Mouse (Mus musculus) heart, adult 2 months (tissue): ENCODE data around the gene Btbd9. TPM values are rescaled to one million over a fixed set of nuclear protein-coding genes. Genes with fewer than 3 reads are reported as not detected.

Experiments used
- DNase-seq, 2 experiments: peaks; one replicate each; pipeline ENCODE4 v3.0.0; 2021
- H3K27ac ChIP-seq: fragments of 200-600 bp; 2 replicates; pipeline ENCODE4 v1.8.1; 2022
- H3K27me3 ChIP-seq: fragments of 200-500 bp; 2 replicates; pipeline ENCODE4 v1.6.1; 2012; ENCODE audit warnings: mild to moderate bottlenecking, low read length, inconsistent platforms, mixed read lengths; ENCODE audit not compliant: control insufficient read depth, insufficient read depth
- H3K36me3 ChIP-seq: fragments of 200-500 bp; 2 replicates; pipeline ENCODE4 v1.6.1; 2012; ENCODE audit warnings: low read length, inconsistent platforms; ENCODE audit not compliant: control insufficient read depth, insufficient read depth
- H3K4me1 ChIP-seq: fragments of 200-500 bp; 2 replicates; pipeline ENCODE4 v1.6.1; 2011; ENCODE audit warnings: low read length; ENCODE audit not compliant: control insufficient read depth, insufficient read depth
- H3K4me3 ChIP-seq: fragments of 200-600 bp; 2 replicates; pipeline ENCODE4 v1.8.1; 2022
- H3K79me2 ChIP-seq: fragments of 200-500 bp; replicated peaks from 2 replicates; pipeline ENCODE4 v1.6.1; 2012; ENCODE audit warnings: mild to moderate bottlenecking, inconsistent platforms, low read length, moderate library complexity, mixed read lengths; ENCODE audit not compliant: control insufficient read depth, insufficient read depth
- H3K9ac ChIP-seq: fragments of 200-500 bp; 2 replicates; pipeline ENCODE4 v1.6.1; 2012; ENCODE audit warnings: low read depth, mild to moderate bottlenecking, control low read depth, inconsistent platforms, low read length, mixed read lengths
- CTCF ChIP-seq: fragments of 200-600 bp; IDR thresholded peaks from 2 replicates; pipeline ENCODE4 v1.8.1; 2022; ENCODE audit warnings: antibody characterized with exemption, mild to moderate bottlenecking, moderate library complexity
- EP300 ChIP-seq: fragments of 200-500 bp; IDR thresholded peaks from 2 replicates; pipeline ENCODE4 v1.6.1; 2011; ENCODE audit warnings: low read depth, low read length, control low read depth; ENCODE audit not compliant: insufficient read depth
- POLR2A ChIP-seq: fragments of 200-500 bp; IDR thresholded peaks from 2 replicates; pipeline ENCODE4 v1.6.1; 2011; ENCODE audit warnings: mild to moderate bottlenecking, low read depth, low read length, control low read depth; ENCODE audit not compliant: insufficient read depth
- WGBS: fragments of 180-500 bp; shearing (Covaris S2); methylation state at CpG from one replicate; pipeline ENCODE4 v1.1.7; 2018; 5-methylcytosine and 5-hydroxymethylcytosine counted together
- intact Hi-C: fragments of 180-260 bp; cut with DNase I; formaldehyde crosslinking; loops from one replicate; pipeline ENCODE4 v1.15.1; 2025
- polyA plus RNA-seq: library from polyadenylated mRNA; depleted of rRNA; stranded (reverse); fragments of >200 nt; gene quantifications from 2 replicates; pipeline ENCODE4 v1.2.3, GENCODE M21; 2012
- total RNA-seq, 2 experiments: library from RNA; stranded (reverse); gene quantifications; 2 replicates each; pipeline ENCODE4 v1.2.3; 2021

The Btbd9 gene
- total and polyA plus RNA-seq, 3 experiments = 8.1 to 22.0 (median 20.9) TPM

DNA sequence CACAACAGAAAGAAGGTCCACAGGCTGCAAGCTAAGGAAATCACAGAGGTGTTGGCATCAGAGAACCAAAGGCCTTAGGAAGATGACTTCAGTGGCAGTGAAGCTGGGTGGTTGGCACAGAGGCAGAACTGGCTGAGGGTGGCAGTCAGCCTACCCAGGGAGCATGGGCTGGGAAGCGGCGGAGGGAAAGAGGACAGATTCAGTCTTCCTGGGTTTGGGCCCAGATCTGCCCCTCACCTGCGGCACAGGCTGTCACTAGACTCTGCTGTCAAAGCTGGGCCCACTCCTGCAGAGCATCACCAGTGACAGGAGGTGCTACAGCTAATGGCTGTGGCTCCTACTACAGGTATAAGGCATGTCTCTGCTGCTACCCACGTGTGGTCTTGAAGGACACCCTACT lies 333.6 kb downstream of the Btbd9 start:
- TF ChIP-seq EP300 (no peak), CTCF (no peak), POLR2A (no peak)
- Histone ChIP-seq H3K27ac (no peak overlapping the region; the same call in 1 of the 2 replicates), H3K27me3 (no peaks in the 10 kb centered on the region), H3K4me1 (peaks cover 6% of the 10 kb centered on the region), H3K36me3 (no peaks in the 10 kb centered on the region), H3K4me3 (no peak overlapping the region), H3K9ac (no peak overlapping the region), H3K79me2 (no peaks in the 10 kb centered on the region)
- DNase-seq = no peak
- intact Hi-C loops = no loop called here
- 97% methylated on average over 4 of the region's 4 CpGs for whole genome bisulfite sequencing

DNA sequence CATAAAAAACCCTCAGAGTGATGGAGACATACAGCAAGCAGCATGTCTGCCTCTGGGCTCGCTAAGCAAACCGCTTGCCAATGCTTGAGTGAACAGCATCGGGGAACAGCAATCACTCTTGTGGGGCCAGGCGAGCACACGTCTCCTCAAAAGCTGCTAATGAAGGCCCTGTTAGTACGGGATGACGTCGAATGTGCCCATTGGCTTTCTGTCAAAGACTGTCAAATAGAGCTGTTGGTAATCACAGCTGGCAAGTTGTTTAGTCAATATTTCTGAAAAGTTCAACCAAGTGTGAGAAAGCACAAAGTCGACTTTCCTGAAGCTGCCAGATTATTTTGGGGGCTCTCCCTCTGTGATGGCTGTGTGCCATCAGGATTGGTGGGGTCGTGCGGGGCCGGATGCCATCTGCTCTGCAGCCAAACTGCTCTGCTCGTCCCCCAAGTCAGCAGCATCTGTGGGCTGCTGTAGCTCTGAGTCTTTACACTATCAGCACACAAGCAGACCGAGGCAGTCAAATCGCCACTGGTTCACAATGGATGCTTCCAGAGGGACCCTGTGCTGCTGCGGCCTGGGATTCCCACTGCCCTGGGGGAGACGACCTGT lies 334.5 kb downstream of the Btbd9 start:
- WGBS = 81% methylated on average over 17 of the region's 17 CpGs
- no peaks in the 10 kb centered on the region for H3K79me2 ChIP-seq
- no peak for TF ChIP-seq EP300
- TF ChIP-seq CTCF = no peak
- TF ChIP-seq POLR2A = no peak
- no peaks in the 10 kb centered on the region for H3K36me3 ChIP-seq
- no peak overlapping the region for H3K4me3 ChIP-seq
- intact Hi-C loops = no loop called here
- no peak for DNase-seq
- H3K27me3 ChIP-seq = no peaks in the 10 kb centered on the region
- no peak overlapping the region for H3K27ac ChIP-seq
- no peak overlapping the region for H3K9ac ChIP-seq
- H3K4me1 ChIP-seq = peaks cover 6% of the 10 kb centered on the region

DNA sequence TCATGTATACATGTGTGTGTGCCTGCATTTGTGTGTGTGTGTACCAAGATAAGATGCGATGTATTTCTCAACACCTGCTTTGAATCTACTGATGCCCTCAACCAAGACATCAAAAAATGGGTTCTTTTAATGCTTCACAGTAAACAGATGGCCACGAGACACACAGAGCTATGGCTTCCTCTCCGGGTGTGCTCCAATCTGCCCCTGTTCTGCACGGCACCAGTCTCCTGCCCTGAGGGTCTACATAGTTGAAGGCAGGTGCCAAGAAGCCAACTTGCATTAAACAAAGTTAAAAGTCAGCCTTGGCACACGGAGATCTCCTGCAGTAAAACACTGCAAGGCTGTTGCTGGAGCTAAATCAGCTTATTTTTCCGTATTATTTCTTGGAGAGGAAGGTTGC lies 335.2 kb downstream of the Btbd9 start:
- WGBS = 92% methylated on average over 6 of the region's 6 CpGs
- H3K79me2 ChIP-seq = no peaks in the 10 kb centered on the region
- H3K4me3 ChIP-seq = no peak overlapping the region
- no peaks in the 10 kb centered on the region for H3K36me3 ChIP-seq
- H3K27me3 ChIP-seq = no peaks in the 10 kb centered on the region
- no peak overlapping the region for H3K9ac ChIP-seq
- no peak overlapping the region for H3K27ac ChIP-seq
- no peak for DNase-seq
- intact Hi-C loops = no loop called here
- H3K4me1 ChIP-seq = peaks cover 6% of the 10 kb centered on the region
- TF ChIP-seq POLR2A = no peak
- TF ChIP-seq EP300 = no peak
- no peak for TF ChIP-seq CTCF

DNA sequence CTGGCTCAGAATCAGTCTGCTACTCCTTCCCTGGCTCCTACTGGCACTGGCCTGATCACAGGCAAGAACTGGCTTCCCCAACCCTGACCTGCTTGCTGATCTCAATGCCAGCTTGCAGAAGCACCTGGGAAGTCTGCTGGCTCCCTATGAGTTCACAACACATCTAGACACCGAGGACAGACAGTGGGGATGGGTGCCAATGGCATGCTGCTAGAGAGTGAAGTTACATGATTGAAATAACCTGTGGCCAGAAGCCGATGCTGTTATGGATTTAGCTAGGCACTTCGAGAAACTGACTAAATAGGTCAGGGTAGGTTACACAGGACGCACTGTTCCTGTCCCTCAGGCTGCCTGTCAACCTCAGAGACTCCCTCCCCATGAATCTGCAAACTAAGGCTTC lies 335.6 kb downstream of the Btbd9 start:
- no peak overlapping the region for H3K9ac ChIP-seq

GRCm38 (mm10) chr17:30239458-30239857 lies 336.8 kb downstream of the Btbd9 start:
- Histone ChIP-seq H3K4me3 (no peak overlapping the region), H3K36me3 (no peaks in the 10 kb centered on the region), H3K27ac (no peak overlapping the region), H3K79me2 (no peaks in the 10 kb centered on the region), H3K4me1 (peaks cover 4% of the 10 kb centered on the region), H3K9ac (no peak overlapping the region), H3K27me3 (no peaks in the 10 kb centered on the region)
- TF ChIP-seq CTCF = no peak
- intact Hi-C loops = no loop called here
- DNase-seq = no peak
- WGBS = 53% methylated on average over 5 of the region's 5 CpGs

More for the DNA sequence above, 335.6 kb downstream of the Btbd9 start:
- TF ChIP-seq EP300 = no peak
- no peak for TF ChIP-seq POLR2A
- TF ChIP-seq CTCF = no peak
- H3K36me3 ChIP-seq = no peaks in the 10 kb centered on the region
- no peak overlapping the region for H3K27ac ChIP-seq
- H3K4me1 ChIP-seq = peaks cover 6% of the 10 kb centered on the region
- WGBS = 68% methylated on average over 4 of the region's 4 CpGs
- no peaks in the 10 kb centered on the region for H3K27me3 ChIP-seq
- DNase-seq = no peak
- H3K4me3 ChIP-seq = no peak overlapping the region
- no peaks in the 10 kb centered on the region for H3K79me2 ChIP-seq
- intact Hi-C loops = no loop called here

- no peaks in the 10 kb centered on the region for H3K79me2 ChIP-seq
- WGBS = 96% methylated on average over 7 of the region's 7 CpGs
- H3K4me3 ChIP-seq = no peak overlapping the region
- H3K4me1 ChIP-seq = peaks cover 4% of the 10 kb centered on the region
- H3K27ac ChIP-seq = no peak overlapping the region
- no peak for DNase-seq
- H3K36me3 ChIP-seq = no peaks in the 10 kb centered on the region
- TF ChIP-seq POLR2A (no peak), CTCF (no peak), EP300 (no peak)
- intact Hi-C loops = no loop called here
- no peaks in the 10 kb centered on the region for H3K27me3 ChIP-seq
- no peak overlapping the region for H3K9ac ChIP-seq
Measured at GRCm38 (mm10) chr17:30237600-30237999, 338.7 kb downstream of the Btbd9 start.
